ENCODE assay signal across 8 mouse cellular contexts in genomic region chr7:24611709-24612108, GRCm38 (mm10). TPM values are rescaled to one million over a fixed set of nuclear protein-coding genes. Genes with fewer than 3 reads are reported as not detected.
DNase-seq lines count a peak whose midpoint lies in the region; ATAC-seq and TF ChIP-seq lines count a peak whose summit lies in the region.

No protein-coding gene starts in this region.

- WGBS in embryonic facial prominence, embryonic 12.5 days = 10% methylated on average over 7 of the region's 7 CpGs
- WGBS in hindbrain, embryonic 15.5 days = 19% methylated on average over 7 of the region's 7 CpGs
- 16% methylated on average over 7 of the region's 7 CpGs for WGBS in midbrain, embryonic 15.5 days

- H3K9me3 ChIP-seq in embryonic facial prominence, embryonic 12.5 days = no peaks in the 10 kb centered on the region
- no peaks in the 10 kb centered on the region for H3K9me3 ChIP-seq in hindbrain, embryonic 15.5 days
- no peaks in the 10 kb centered on the region for H3K9me3 ChIP-seq in midbrain, embryonic 15.5 days

- no peak for ATAC-seq in embryonic facial prominence, embryonic 12.5 days (ENCODE audit: insufficient number of reproducible peaks, insufficient read depth, low FRiP score, low TSS enrichment)
- no peak for ATAC-seq in hindbrain, embryonic 15.5 days (ENCODE audit: low FRiP score, low read depth)
- no peak for ATAC-seq in midbrain, embryonic 15.5 days (replicated peaks)

- H3K4me2 ChIP-seq in embryonic facial prominence, embryonic 12.5 days (replicated peaks) = peak overlapping the region; percentile 55
- peak overlapping the region; percentile 56; the same call in 1 of the 2 replicates for H3K4me2 ChIP-seq in hindbrain, embryonic 15.5 days
- peak overlapping the region; percentile 42; the same call in 1 of the 2 replicates for H3K4me2 ChIP-seq in midbrain, embryonic 15.5 days

- DNase-seq in left cerebral cortex, adult 2 months (ENCODE audit: extremely low spot score in 1 of 2, low spot score in 2 of 2) = no peak
- DNase-seq in left cerebral cortex, adult 11 months (ENCODE audit: low spot score) = no peak
- DNase-seq in layer of hippocampus, postnatal 10 days (ENCODE audit: low spot score in 2 of 2) = no peak
- DNase-seq in adrenal gland, postnatal 36 days = no peak
- no peak for DNase-seq in layer of hippocampus, adult 9-10 months (ENCODE audit: low spot score)

- intact Hi-C loops in left cerebral cortex, adult 2 months (cut with DNase I) = no loop called here

- no peak overlapping the region for H3K9ac ChIP-seq in embryonic facial prominence, embryonic 12.5 days
- H3K9ac ChIP-seq in hindbrain, embryonic 15.5 days = no peak overlapping the region
- no peak overlapping the region for H3K9ac ChIP-seq in midbrain, embryonic 15.5 days

- H3K4me1 ChIP-seq in embryonic facial prominence, embryonic 12.5 days = peaks cover 16% of the 10 kb centered on the region
- H3K4me1 ChIP-seq in hindbrain, embryonic 15.5 days (replicated peaks) = peaks cover 21% of the 10 kb centered on the region
- H3K4me1 ChIP-seq in midbrain, embryonic 15.5 days = peaks cover 20% of the 10 kb centered on the region

- peak overlapping the region; percentile 32 for H3K4me3 ChIP-seq in left cerebral cortex, adult 2 months
- H3K4me3 ChIP-seq in embryonic facial prominence, embryonic 12.5 days = peak overlapping the region; percentile 34
- no peak overlapping the region; the same call in 1 of the 2 replicates for H3K4me3 ChIP-seq in hindbrain, embryonic 15.5 days
- H3K4me3 ChIP-seq in midbrain, embryonic 15.5 days = no peak overlapping the region; the same call in 1 of the 2 replicates

- no peak for TF ChIP-seq CTCF in left cerebral cortex, adult 2 months (IDR thresholded peaks at IDR 0.05)

- no peak overlapping the region for H3K27ac ChIP-seq in left cerebral cortex, adult 2 months
- H3K27ac ChIP-seq in embryonic facial prominence, embryonic 12.5 days = no peak overlapping the region
- no peak overlapping the region for H3K27ac ChIP-seq in hindbrain, embryonic 15.5 days (replicated peaks)
- no peak overlapping the region for H3K27ac ChIP-seq in midbrain, embryonic 15.5 days

- peaks cover 47% of the 10 kb centered on the region for H3K27me3 ChIP-seq in embryonic facial prominence, embryonic 12.5 days
- H3K27me3 ChIP-seq in hindbrain, embryonic 15.5 days = peaks cover 50% of the 10 kb centered on the region
- peaks cover 45% of the 10 kb centered on the region for H3K27me3 ChIP-seq in midbrain, embryonic 15.5 days (replicated peaks)

- H3K36me3 ChIP-seq in embryonic facial prominence, embryonic 12.5 days = peaks cover 8% of the 10 kb centered on the region; the same call in 1 of the 2 replicates
- H3K36me3 ChIP-seq in hindbrain, embryonic 15.5 days = no peaks in the 10 kb centered on the region
- H3K36me3 ChIP-seq in midbrain, embryonic 15.5 days (replicated peaks) = no peaks in the 10 kb centered on the region

RNA-seq across cellular contexts. Expression of gene Phldb3, which starts 1.1 kb away (rescaled TPM):
- total RNA-seq in left cerebral cortex, adult 2 months (2021) = not detected
- polyA plus RNA-seq in embryonic facial prominence, embryonic 12.5 days (2016; fragmentation: Nextera tagmentation; extraction: Ambion mirVana) = 0.20 and 0.47 TPM in 2 replicates
- polyA plus RNA-seq in hindbrain, embryonic 15.5 days (2015; fragmentation: Nextera tagmentation; extraction: Ambion mirVana) = not detected in 2 replicates
- polyA plus RNA-seq in midbrain, embryonic 15.5 days (2015; fragmentation: Nextera tagmentation; extraction: Ambion mirVana) = not detected in 2 replicates
- under 1 TPM; 0.37 to 0.60 TPM for total RNA-seq in layer of hippocampus, postnatal 10 days (2021)
- total RNA-seq in adrenal gland, postnatal 36 days (2021) = 1 to 10 TPM; 5.4 to 5.8 TPM

RNA-seq across cellular contexts. Expression of gene Zfp575, which starts 24.3 kb away (rescaled TPM):
- 1 to 10 TPM; 6.8 to 6.9 TPM for total RNA-seq in left cerebral cortex, adult 2 months (2021)
- 5.1 and 5.9 TPM in 2 replicates for polyA plus RNA-seq in embryonic facial prominence, embryonic 12.5 days (2016; fragmentation: Nextera tagmentation; extraction: Ambion mirVana)
- polyA plus RNA-seq in hindbrain, embryonic 15.5 days (2015; fragmentation: Nextera tagmentation; extraction: Ambion mirVana) = 14.8 and 19.7 TPM in 2 replicates
- polyA plus RNA-seq in midbrain, embryonic 15.5 days (2015; fragmentation: Nextera tagmentation; extraction: Ambion mirVana) = 16.3 and 18.1 TPM in 2 replicates
- total RNA-seq in layer of hippocampus, postnatal 10 days (2021) = 1 to 10 TPM; 8.2 to 8.7 TPM
- total RNA-seq in adrenal gland, postnatal 36 days (2021) = under 1 TPM in 1 of 2 experiments, not detected in 1; 0.30 TPM

RNA-seq across cellular contexts. Expression of gene Ethe1, which starts 24.4 kb away (rescaled TPM):
- total RNA-seq in left cerebral cortex, adult 2 months (2021) = 10 to 100 TPM; 14.4 to 14.6 TPM
- 23.7 and 23.8 TPM in 2 replicates for polyA plus RNA-seq in embryonic facial prominence, embryonic 12.5 days (2016; fragmentation: Nextera tagmentation; extraction: Ambion mirVana)
- polyA plus RNA-seq in hindbrain, embryonic 15.5 days (2015; fragmentation: Nextera tagmentation; extraction: Ambion mirVana) = 27.4 and 27.5 TPM in 2 replicates
- polyA plus RNA-seq in midbrain, embryonic 15.5 days (2015; fragmentation: Nextera tagmentation; extraction: Ambion mirVana) = 25.4 and 25.8 TPM in 2 replicates
- 1 to 10 TPM; 7.7 to 8.7 TPM for total RNA-seq in layer of hippocampus, postnatal 10 days (2021)
- total RNA-seq in adrenal gland, postnatal 36 days (2021) = 10 to 100 TPM; 27.9 to 34.2 TPM

RNA-seq across cellular contexts. Expression of gene Lypd3, which starts 24.6 kb away (rescaled TPM):
- under 1 TPM; 0.20 to 0.63 TPM for total RNA-seq in left cerebral cortex, adult 2 months (2021)
- polyA plus RNA-seq in embryonic facial prominence, embryonic 12.5 days (2016; fragmentation: Nextera tagmentation; extraction: Ambion mirVana) = 2.8 and 3.5 TPM in 2 replicates
- polyA plus RNA-seq in hindbrain, embryonic 15.5 days (2015; fragmentation: Nextera tagmentation; extraction: Ambion mirVana) = 0.41 and 0.73 TPM in 2 replicates
- polyA plus RNA-seq in midbrain, embryonic 15.5 days (2015; fragmentation: Nextera tagmentation; extraction: Ambion mirVana) = 0.31 and 0.49 TPM in 2 replicates
- total RNA-seq in layer of hippocampus, postnatal 10 days (2021) = under 1 TPM; 0.20 to 0.64 TPM
- total RNA-seq in adrenal gland, postnatal 36 days (2021) = under 1 TPM; 0.36 to 0.92 TPM

Comparison
In these comparisons a context has a peak if more than half of its experiments do, and no peak if none do; other contexts are left out.
1. H3K4me3 ChIP-seq: peak in left cerebral cortex, adult 2 months (single experiment) and embryonic facial prominence, embryonic 12.5 days (single experiment); none in hindbrain, embryonic 15.5 days (single experiment) and midbrain, embryonic 15.5 days (single experiment).
2. RNA of gene Zfp575, which starts 24.3 kb away (total RNA-seq): 8.2 to 8.7 TPM in layer of hippocampus, postnatal 10 days and 6.8 to 6.9 TPM in left cerebral cortex, adult 2 months; 0.30 TPM in adrenal gland, postnatal 36 days; every median in the first group is over 4 times any median in the second.
3. Peak in every context shown above with its lines, with median percentiles within 50 percentile points of each other: H3K4me2 ChIP-seq.